Mouse (Mus musculus): Measurements from ENCODE around the gene Tpcn1. TPM values are rescaled to one million over a fixed set of nuclear protein-coding genes. Genes with fewer than 3 reads are reported as not detected.

Gene Tpcn1
- polyA plus RNA-seq, 1 experiment from 2014 or later: 19.4 TPM

DNA sequence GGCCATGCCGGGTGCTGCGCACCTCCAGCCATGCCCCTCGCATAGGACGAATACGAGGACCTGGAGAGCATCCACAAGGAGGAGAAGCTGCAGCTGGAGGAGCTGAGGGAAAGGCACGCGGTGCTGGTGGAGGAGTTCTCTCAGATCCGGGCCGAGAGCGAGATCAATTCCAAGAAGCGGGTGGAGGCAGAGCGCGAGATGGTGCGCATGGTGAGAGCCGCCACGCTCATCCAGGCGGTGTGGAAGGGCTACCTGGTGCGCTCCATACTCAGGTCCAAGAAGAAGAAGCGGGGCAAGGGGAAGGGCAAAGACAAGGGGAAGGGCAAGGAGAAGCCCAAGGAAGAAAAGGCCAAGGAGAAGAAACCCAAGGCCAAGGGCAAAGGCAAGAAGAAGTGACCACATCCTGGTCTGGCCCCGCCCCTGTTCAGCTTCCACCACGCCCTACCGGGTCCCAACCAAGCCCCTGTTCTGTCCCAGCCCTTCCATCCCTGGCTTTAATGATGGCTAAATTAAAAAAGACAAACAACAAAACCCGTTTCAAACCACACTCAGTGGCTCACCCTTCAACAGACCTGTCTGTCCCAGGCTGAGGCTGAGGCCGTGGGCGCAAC, 18.2 kb upstream of the Tpcn1 start:
- no peak overlapping the region for H3K9ac ChIP-seq

GRCm38 (mm10) chr5:120605688-120606087, 17.2 kb upstream of the Tpcn1 start:
- Histone ChIP-seq H3K36me3 (peaks cover 3% of the 10 kb centered on the region; the same call in 1 of the 2 replicates), H3K4me1 (peaks cover 5% of the 10 kb centered on the region), H3K27ac (peak overlapping the region; percentile 37; the same call in 1 of the 2 replicates), H3K27me3 (replicated peaks) (no peaks in the 10 kb centered on the region), H3K4me2 (replicated peaks) (peak overlapping the region; percentile 67), H3K4me3 (peak overlapping the region; percentile 24), H3K9ac (peak overlapping the region; percentile 55), H3K9me3 (no peaks in the 10 kb centered on the region)
- 2% methylated on average over 8 of the region's 8 CpGs for WGBS
- ATAC-seq (ENCODE audit: low FRiP score, low read depth): peak; percentile 59

More for the DNA sequence above, 18.2 kb upstream of the Tpcn1 start:
- Histone ChIP-seq H3K27ac (no peak overlapping the region), H3K9me3 (no peaks in the 10 kb centered on the region), H3K27me3 (replicated peaks) (no peaks in the 10 kb centered on the region), H3K36me3 (peaks cover 3% of the 10 kb centered on the region; the same call in 1 of the 2 replicates), H3K4me2 (replicated peaks) (no peak overlapping the region), H3K4me3 (no peak overlapping the region), H3K4me1 (peaks cover 14% of the 10 kb centered on the region)
- ATAC-seq (ENCODE audit: low FRiP score, low read depth): no peak
- 67% methylated on average over 25 of the region's 25 CpGs for WGBS

- H3K4me1 ChIP-seq: peaks cover 5% of the 10 kb centered on the region
- H3K4me3 ChIP-seq: peak overlapping the region; percentile 24
- no peaks in the 10 kb centered on the region for H3K27me3 ChIP-seq (replicated peaks)
- peak overlapping the region; percentile 55 for H3K9ac ChIP-seq
- no peaks in the 10 kb centered on the region for H3K9me3 ChIP-seq
- peak overlapping the region; percentile 37; the same call in 1 of the 2 replicates for H3K27ac ChIP-seq
- ATAC-seq (ENCODE audit: low FRiP score, low read depth): peak; percentile 48
- H3K4me2 ChIP-seq (replicated peaks): peak overlapping the region; percentile 67
- peaks cover 3% of the 10 kb centered on the region; the same call in 1 of the 2 replicates for H3K36me3 ChIP-seq
- 3% methylated on average over 10 of the region's 10 CpGs for WGBS
Observed at GRCm38 (mm10) chr5:120605241-120605661, 16.8 kb upstream of the Tpcn1 start.

GRCm38 (mm10) chr5:120604839-120605238, 16.4 kb upstream of the Tpcn1 start:
- under 1% methylated on average over 6 of the region's 6 CpGs for WGBS
- peak overlapping the region; percentile 55; the same call in 1 of the 2 replicates for H3K9ac ChIP-seq
- H3K27ac ChIP-seq: no peak overlapping the region
- no peaks in the 10 kb centered on the region for H3K9me3 ChIP-seq
- peaks cover 5% of the 10 kb centered on the region for H3K4me1 ChIP-seq
- H3K4me2 ChIP-seq (replicated peaks): peak overlapping the region; percentile 67
- ATAC-seq (ENCODE audit: low FRiP score, low read depth): no peak
- peaks cover 3% of the 10 kb centered on the region; the same call in 1 of the 2 replicates for H3K36me3 ChIP-seq
- H3K27me3 ChIP-seq (replicated peaks): no peaks in the 10 kb centered on the region
- H3K4me3 ChIP-seq: no peak overlapping the region; the same call in 1 of the 2 replicates

- Histone ChIP-seq H3K27ac (no peak overlapping the region), H3K36me3 (peaks cover 3% of the 10 kb centered on the region; the same call in 1 of the 2 replicates), H3K9ac (no peak overlapping the region), H3K4me2 (replicated peaks) (no peak overlapping the region), H3K4me1 (peaks cover 5% of the 10 kb centered on the region), H3K9me3 (no peaks in the 10 kb centered on the region), H3K4me3 (no peak overlapping the region), H3K27me3 (replicated peaks) (no peaks in the 10 kb centered on the region)
- 63% methylated on average over 7 of the region's 7 CpGs for WGBS
- ATAC-seq (ENCODE audit: low FRiP score, low read depth): no peak
Observed at GRCm38 (mm10) chr5:120603515-120603914, 15.0 kb upstream of the Tpcn1 start.

- 86% methylated on average over 12 of the region's 12 CpGs for WGBS
- Histone ChIP-seq H3K36me3 (no peaks in the 10 kb centered on the region), H3K9me3 (no peaks in the 10 kb centered on the region), H3K9ac (no peak overlapping the region), H3K27ac (no peak overlapping the region), H3K27me3 (replicated peaks) (no peaks in the 10 kb centered on the region), H3K4me1 (peaks cover 5% of the 10 kb centered on the region), H3K4me3 (no peak overlapping the region), H3K4me2 (replicated peaks) (no peak overlapping the region)
- no peak for ATAC-seq (ENCODE audit: low FRiP score, low read depth)
Observed at GRCm38 (mm10) chr5:120602210-120602609, 13.7 kb upstream of the Tpcn1 start.

- Histone ChIP-seq H3K9me3 (no peaks in the 10 kb centered on the region), H3K4me2 (replicated peaks) (no peak overlapping the region), H3K27me3 (replicated peaks) (no peaks in the 10 kb centered on the region), H3K4me1 (peaks cover 5% of the 10 kb centered on the region), H3K4me3 (no peak overlapping the region), H3K27ac (no peak overlapping the region), H3K36me3 (no peaks in the 10 kb centered on the region), H3K9ac (no peak overlapping the region)
- no peak for ATAC-seq (ENCODE audit: low FRiP score, low read depth)
- 49% methylated on average over 11 of the region's 11 CpGs for WGBS
Observed at GRCm38 (mm10) chr5:120600946-120601668, 12.6 kb upstream of the Tpcn1 start.

- Histone ChIP-seq H3K9ac (0 out of 2 replicates have a peak overlapping the region, but pooled peaks have one; percentile 3), H3K27me3 (replicated peaks) (no peaks in the 10 kb centered on the region), H3K4me2 (replicated peaks) (no peak overlapping the region), H3K36me3 (no peaks in the 10 kb centered on the region), H3K27ac (no peak overlapping the region), H3K4me3 (no peak overlapping the region), H3K4me1 (no peaks in the 10 kb centered on the region), H3K9me3 (no peaks in the 10 kb centered on the region)
- ATAC-seq (ENCODE audit: low FRiP score, low read depth): no peak
- WGBS: 95% methylated on average over 6 of the region's 6 CpGs
Observed at GRCm38 (mm10) chr5:120599625-120600024, 11.2 kb upstream of the Tpcn1 start.

DNA sequence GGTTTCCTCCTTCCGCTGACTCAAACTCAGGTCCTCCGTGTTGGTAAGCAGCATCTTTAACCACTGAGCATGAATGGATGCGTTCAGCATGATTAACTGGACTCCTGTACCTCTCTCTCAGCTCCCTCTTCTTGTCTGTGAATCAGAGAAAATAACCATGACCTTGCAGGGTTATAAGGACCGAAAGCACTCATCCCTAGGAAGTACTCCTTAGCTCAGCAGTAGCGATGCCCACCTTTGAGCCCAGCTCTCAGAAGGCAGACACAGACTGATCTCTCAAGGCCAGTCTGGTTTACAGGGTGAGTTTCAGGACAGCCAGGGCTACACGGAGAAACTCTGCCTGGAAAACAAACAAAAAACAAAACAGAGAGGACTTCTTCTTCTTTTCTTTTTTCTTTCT, 6.0 kb upstream of the Tpcn1 start:
- H3K9ac ChIP-seq: no peak overlapping the region
- no peak overlapping the region for H3K27ac ChIP-seq
- whole genome bisulfite sequencing: 85% methylated on average over 6 of the region's 6 CpGs
- no peak for ATAC-seq (ENCODE audit: low FRiP score, low read depth)
- H3K36me3 ChIP-seq: no peaks in the 10 kb centered on the region
- no peaks in the 10 kb centered on the region for H3K9me3 ChIP-seq
- H3K27me3 ChIP-seq (replicated peaks): no peaks in the 10 kb centered on the region
- no peak overlapping the region for H3K4me2 ChIP-seq (replicated peaks)
- no peak overlapping the region for H3K4me3 ChIP-seq
- no peaks in the 10 kb centered on the region for H3K4me1 ChIP-seq

DNA sequence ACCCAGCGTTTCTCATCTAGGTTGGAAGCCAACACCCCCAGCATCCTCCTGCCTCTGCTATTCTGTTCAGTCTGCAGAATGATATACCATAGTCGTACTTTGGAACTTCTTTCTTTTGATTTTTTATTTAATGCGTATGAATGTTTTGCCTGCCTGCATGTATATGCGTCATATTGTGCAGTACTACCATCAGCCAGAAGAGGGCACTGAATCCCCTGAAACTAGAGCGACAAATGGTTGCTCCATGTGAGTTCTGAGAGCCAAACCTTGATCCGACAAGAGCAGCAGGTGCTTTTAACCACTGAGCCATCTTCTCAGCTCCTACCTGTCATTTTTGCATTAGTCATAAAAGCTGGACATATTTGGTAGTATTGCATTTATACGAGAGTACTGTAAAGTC, 3.7 kb upstream of the Tpcn1 start:
- Histone ChIP-seq H3K4me3 (no peak overlapping the region), H3K36me3 (no peaks in the 10 kb centered on the region), H3K9me3 (no peaks in the 10 kb centered on the region), H3K4me1 (peaks cover 14% of the 10 kb centered on the region), H3K4me2 (replicated peaks) (no peak overlapping the region), H3K27me3 (replicated peaks) (no peaks in the 10 kb centered on the region), H3K27ac (no peak overlapping the region), H3K9ac (no peak overlapping the region)
- no peak for ATAC-seq (ENCODE audit: low FRiP score, low read depth)
- WGBS: 70% methylated on average over 7 of the region's 7 CpGs

DNA sequence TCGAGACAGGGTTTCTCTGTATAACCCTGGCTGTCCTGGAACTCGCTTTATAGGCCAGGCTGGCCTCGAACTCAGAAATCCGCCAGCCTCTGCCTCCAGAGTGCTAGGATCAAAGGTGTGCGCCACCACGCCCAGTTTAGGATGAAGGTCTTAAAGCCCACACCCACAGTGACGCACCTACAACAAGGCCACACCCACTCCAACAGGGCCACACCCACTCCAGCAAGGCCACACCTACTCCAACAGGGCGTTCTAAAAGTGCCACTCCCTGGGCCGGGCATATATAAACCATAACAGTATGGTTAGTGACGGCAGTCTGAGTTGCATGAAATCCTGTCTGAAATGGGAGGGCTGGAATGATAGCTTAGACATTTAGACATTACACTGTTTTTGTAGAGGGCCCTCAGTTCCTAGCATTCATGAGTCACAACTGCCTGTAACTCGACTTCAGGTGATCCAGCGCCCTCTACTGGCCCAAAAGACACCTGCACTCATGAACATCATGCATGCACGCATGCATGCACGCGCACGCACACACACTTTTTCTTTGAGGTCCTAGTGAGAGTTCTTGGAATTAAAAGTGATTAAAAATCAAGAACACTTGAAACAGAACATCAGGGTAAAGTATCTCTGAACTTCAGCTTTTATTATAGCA, 2.0 kb upstream of the Tpcn1 start:
- H3K4me2 ChIP-seq (replicated peaks): no peak overlapping the region
- no peaks in the 10 kb centered on the region for H3K27me3 ChIP-seq (replicated peaks)
- no peak for ATAC-seq (ENCODE audit: low FRiP score, low read depth)
- H3K4me3 ChIP-seq: no peak overlapping the region
- H3K36me3 ChIP-seq: no peaks in the 10 kb centered on the region
- WGBS: 76% methylated on average over 16 of the region's 16 CpGs
- H3K27ac ChIP-seq: no peak overlapping the region
- H3K9me3 ChIP-seq: no peaks in the 10 kb centered on the region
- H3K9ac ChIP-seq: no peak overlapping the region
- peaks cover 23% of the 10 kb centered on the region for H3K4me1 ChIP-seq

DNA sequence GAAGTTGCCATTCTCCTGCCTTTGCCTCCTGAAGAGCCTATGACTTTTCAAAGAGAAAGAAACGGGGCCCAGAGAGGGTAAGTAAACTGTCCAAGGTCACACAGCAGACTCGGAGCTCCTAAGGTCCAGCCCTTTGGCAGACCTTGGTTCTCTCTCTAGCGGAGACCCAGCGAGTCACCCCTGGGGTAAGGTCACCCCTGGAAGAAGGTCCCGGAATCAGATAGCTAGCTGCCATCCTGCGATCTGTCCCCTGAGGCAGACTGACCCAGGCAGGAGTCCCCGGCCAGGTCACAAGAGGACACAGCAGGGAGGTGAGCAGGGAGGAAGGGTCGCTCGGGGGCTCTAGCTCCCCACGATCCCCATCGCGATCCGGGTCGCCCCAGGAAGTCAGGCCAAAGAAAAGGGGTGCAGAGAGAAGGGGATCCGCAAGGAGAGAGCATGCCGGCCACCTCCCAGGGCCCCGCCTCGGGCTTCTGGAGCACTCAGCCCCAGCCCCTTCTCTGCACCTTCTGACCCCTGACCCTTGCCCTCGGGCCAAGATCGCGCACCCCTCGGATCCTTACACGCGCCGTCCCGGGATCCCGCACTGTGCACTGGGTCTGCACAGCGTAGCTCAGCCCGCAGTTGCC, 419 bp downstream of the Tpcn1 start:
- no peak for ATAC-seq (ENCODE audit: low FRiP score, low read depth)
- H3K27ac ChIP-seq: no peak overlapping the region
- peaks cover 21% of the 10 kb centered on the region for H3K36me3 ChIP-seq
- peak overlapping the region; percentile 77 for H3K4me3 ChIP-seq
- WGBS: 3% methylated on average over 29 of the region's 29 CpGs
- H3K4me2 ChIP-seq (replicated peaks): peak overlapping the region; percentile 66
- peaks cover 28% of the 10 kb centered on the region for H3K4me1 ChIP-seq
- H3K9me3 ChIP-seq: no peaks in the 10 kb centered on the region
- H3K27me3 ChIP-seq (replicated peaks): no peaks in the 10 kb centered on the region
- H3K9ac ChIP-seq: peak overlapping the region; percentile 91
